Mouse (Mus musculus) liver, embryonic 12.5 days (tissue): Measurements from ENCODE around the gene Tulp2. TPM values are rescaled to one million over a fixed set of nuclear protein-coding genes. Genes with fewer than 3 reads are reported as not detected.
A peak's percentile ranks its signal among the peaks of the same experiment; 100 is the strongest.

Experiments
- ATAC-seq: fragments of 200-750 bp; cut with Nextera tagmentation; 2 replicates; pipeline ENCODE4 v1.8.0; 2017; ENCODE audit warnings: moderate number of reproducible peaks, mild to moderate bottlenecking, moderate library complexity
- H3K27ac ChIP-seq: fragments of 300-500 bp; sonication (generic); 2 replicates; pipeline ENCODE4 v1.5.1; 2016; ENCODE audit warnings: mild to moderate bottlenecking
- H3K27me3 ChIP-seq: fragments of 300-500 bp; sonication (generic); replicated peaks from 2 replicates; pipeline ENCODE4 v1.6.1; 2016; ENCODE audit warnings: mild to moderate bottlenecking, moderate library complexity
- H3K36me3 ChIP-seq: fragments of 300-500 bp; sonication (generic); 2 replicates; pipeline ENCODE4 v1.6.1; 2016; ENCODE audit warnings: mild to moderate bottlenecking, moderate library complexity
- H3K4me1 ChIP-seq: fragments of 300-500 bp; sonication (generic); 2 replicates; pipeline ENCODE4 v1.6.1; 2016
- H3K4me2 ChIP-seq: fragments of 300-500 bp; sonication (generic); 2 replicates; pipeline ENCODE4 v1.6.1; 2016; ENCODE audit warnings: mild to moderate bottlenecking, moderate library complexity
- H3K4me3 ChIP-seq: fragments of 300-500 bp; sonication (generic); 2 replicates; pipeline ENCODE4 v1.5.1; 2016; ENCODE audit warnings: mild to moderate bottlenecking, moderate library complexity
- H3K9ac ChIP-seq: fragments of 300-500 bp; sonication (generic); 2 replicates; pipeline ENCODE4 v1.6.1; 2016; ENCODE audit warnings: mild to moderate bottlenecking, moderate library complexity
- H3K9me3 ChIP-seq: fragments of 300-500 bp; sonication (generic); replicated peaks from 2 replicates; pipeline ENCODE4 v1.6.1; 2016; ENCODE audit warnings: mild to moderate bottlenecking, moderate library complexity
- WGBS: fragments of 180-500 bp; shearing (Covaris S2); methylation state at CpG from one replicate; pipeline ENCODE4 v1.1.7; 2016; ENCODE audit not compliant: insufficient replicate concordance; 5-methylcytosine and 5-hydroxymethylcytosine counted together
- polyA plus RNA-seq: library from polyadenylated mRNA; unstranded; fragments of >200 nt; fragmentation: Nextera tagmentation; extraction: Ambion mirVana; gene quantifications from 2 replicates; pipeline ENCODE4 v1.2.1, GENCODE M21; 2016

Gene Tulp2
- polyA plus RNA-seq = 1.9 and 2.0 TPM in 2 replicates

DNA sequence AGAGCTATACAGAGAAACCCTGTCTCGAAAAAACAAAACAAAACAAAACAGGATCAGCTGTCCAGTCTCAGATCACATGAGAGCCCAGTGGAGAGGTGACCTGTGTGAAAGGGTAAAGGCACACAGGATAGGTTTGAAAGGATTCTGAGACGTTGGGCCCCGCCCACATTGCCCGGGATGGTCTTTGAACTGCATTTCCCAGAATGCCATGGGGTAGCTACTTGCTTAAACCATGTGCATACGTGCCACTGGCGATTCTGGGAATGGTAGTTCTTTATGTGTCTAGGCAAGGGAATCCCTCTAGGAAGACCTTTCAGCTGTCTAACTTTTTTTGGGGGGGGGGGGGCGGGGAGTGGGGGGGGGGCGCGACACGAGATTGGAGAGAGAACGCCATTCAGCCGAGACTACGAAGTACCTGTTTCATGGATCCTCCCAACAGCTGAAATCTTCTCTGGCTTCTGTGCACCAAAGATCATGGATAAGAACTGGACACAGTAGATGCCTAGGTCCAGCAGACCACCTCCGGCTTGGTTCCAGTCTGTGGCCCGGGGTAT, at the start of gene Tulp2:
Gene Tulp2 (plus strand): TSS at position 504 of the 554 bp plus-strand sequence.
- Histone ChIP-seq H3K4me1 (peaks cover 46% of the 10 kb centered on the region), H3K4me3 (no peak within 1 kb of the TSS), H3K9me3 (no peaks in the 10 kb centered on the region), H3K27me3 (no peaks in the 10 kb centered on the region), H3K4me2 (no peak within 1 kb of the TSS), H3K36me3 (peaks cover 6% of the 10 kb centered on the region), H3K27ac (no peak within 1 kb of the TSS), H3K9ac (no peak within 1 kb of the TSS)
- 46% methylated on average over 13 of the region's 15 CpGs for WGBS
- ATAC-seq = peak; percentile 60

DNA sequence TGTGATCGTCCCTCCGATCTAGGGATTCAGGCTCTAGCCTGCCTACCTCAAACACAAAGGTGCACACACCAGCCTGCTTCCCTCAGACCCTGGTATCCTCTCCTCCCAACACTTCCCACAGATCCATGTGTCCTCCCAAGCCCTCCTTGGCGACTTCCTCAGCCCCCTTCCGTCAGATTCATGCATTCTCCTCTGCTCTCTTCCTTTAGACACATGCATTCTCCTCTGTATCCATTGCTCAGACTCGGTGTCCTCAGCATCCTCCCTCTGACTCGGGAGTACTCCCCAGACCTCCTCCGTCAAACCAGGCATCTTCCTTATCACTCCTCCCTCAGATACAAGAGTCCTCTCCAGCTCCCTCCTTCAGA, 47.9 kb upstream of the Tulp2 start:
- Histone ChIP-seq H3K4me3 (peak overlapping the region; percentile 72), H3K4me1 (peaks cover 50% of the 10 kb centered on the region), H3K9me3 (no peaks in the 10 kb centered on the region), H3K27me3 (no peaks in the 10 kb centered on the region), H3K27ac (peak overlapping the region; percentile 88), H3K9ac (peak overlapping the region; percentile 87), H3K36me3 (peaks cover 37% of the 10 kb centered on the region), H3K4me2 (peak overlapping the region; percentile 91)
- ATAC-seq = no peak
- 0% methylated on average over 7 of the region's 7 CpGs for WGBS

DNA sequence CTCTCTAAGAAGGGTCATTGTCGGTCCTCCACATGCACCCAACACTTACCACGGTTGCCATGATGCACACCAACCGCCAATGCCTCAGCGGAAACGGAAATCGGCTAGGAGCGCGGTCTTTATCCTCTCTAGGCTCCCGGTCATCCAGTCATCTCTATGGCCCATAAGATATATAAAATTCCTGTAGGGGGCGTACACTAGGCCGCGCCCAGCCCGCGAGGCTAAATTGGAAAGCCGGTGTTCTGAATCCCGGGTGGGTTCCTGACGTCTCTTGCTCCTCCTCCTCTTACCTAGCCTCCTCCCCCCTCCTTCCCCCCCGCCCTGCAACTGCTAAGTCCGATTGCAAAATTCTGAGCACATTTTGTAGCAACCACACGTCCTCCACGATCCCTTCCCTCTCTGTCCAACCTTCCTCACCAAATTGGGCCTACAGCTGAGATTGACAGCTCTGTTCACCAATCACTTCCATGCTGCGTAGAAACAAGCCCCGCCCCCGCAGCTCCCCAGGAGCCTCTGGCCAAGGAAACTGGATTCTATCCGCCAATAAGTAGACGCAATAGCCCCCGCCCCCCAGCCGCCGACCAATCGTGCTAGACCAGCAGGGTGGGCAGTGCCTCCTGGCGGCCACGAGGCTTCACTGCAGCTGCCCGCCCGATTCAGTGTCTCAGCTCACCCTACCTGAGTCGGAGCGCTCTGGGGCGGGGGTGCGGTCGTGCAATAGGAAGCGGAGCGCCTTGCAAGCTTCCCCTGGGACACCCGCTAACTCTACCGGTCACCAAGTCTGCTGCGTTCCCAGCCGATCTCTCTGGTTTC, 47.3 kb upstream of the Tulp2 start, which contains the start of gene Gys1:
Gene Gys1 (plus strand): TSS at position 642 of the 813 bp plus-strand sequence.
- peak within 1 kb of the TSS; percentile 91 for H3K4me2 ChIP-seq
- peak within 1 kb of the TSS; percentile 72 for H3K4me3 ChIP-seq
- ATAC-seq = peak; percentile 94
- no peaks in the 10 kb centered on the region for H3K27me3 ChIP-seq
- H3K27ac ChIP-seq = peak within 1 kb of the TSS; percentile 88
- peaks cover 31% of the 10 kb centered on the region for H3K36me3 ChIP-seq
- H3K4me1 ChIP-seq = peaks cover 50% of the 10 kb centered on the region
- H3K9me3 ChIP-seq = no peaks in the 10 kb centered on the region
- WGBS = under 1% methylated on average over 45 of the region's 45 CpGs
- peak within 1 kb of the TSS; percentile 87 for H3K9ac ChIP-seq

DNA sequence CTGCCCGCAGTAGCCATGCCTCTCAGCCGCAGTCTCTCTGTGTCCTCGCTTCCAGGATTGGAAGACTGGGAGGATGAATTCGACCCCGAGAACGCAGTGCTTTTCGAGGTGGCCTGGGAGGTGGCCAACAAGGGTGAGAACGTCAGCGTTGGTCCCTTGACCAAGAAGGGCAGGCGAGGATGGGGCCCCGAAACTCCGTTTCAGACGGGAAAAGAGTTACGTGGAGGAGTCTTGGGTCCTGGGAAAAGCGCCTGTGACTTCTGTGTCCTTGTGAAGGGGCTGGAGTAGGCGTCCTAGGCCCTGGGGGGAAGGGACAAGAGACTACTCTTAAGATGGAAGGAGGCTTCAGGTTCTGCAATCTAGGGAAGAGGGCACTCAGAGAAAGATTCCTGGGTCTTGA, 46.6 kb upstream of the Tulp2 start:
- Histone ChIP-seq H3K27me3 (no peaks in the 10 kb centered on the region), H3K4me3 (peak overlapping the region; percentile 72), H3K9ac (peak overlapping the region; percentile 75), H3K36me3 (peaks cover 29% of the 10 kb centered on the region), H3K4me2 (peak overlapping the region; percentile 91), H3K9me3 (no peaks in the 10 kb centered on the region), H3K27ac (peak overlapping the region; percentile 64), H3K4me1 (peaks cover 50% of the 10 kb centered on the region)
- ATAC-seq = no peak
- 8% methylated on average over 16 of the region's 16 CpGs for WGBS

DNA sequence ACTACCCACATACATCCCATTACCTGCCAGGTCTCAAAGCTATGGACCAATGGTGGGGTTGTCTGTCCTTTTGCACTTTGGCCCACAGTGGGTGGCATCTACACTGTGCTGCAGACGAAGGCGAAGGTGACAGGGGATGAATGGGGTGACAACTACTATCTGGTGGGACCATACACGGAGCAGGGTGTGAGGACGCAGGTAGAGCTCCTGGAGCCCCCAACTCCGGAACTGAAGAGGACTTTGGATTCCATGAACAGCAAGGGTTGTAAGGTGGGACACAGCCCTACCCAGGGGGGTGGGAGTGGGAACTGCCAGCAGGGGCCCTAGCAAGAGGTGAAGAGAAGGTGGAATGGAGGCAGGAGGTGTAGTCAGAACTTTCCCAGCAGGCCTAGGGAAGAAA, 45.2 kb upstream of the Tulp2 start:
- no peaks in the 10 kb centered on the region for H3K9me3 ChIP-seq
- WGBS = 81% methylated on average over 5 of the region's 5 CpGs
- H3K4me2 ChIP-seq = no peak overlapping the region
- no peak overlapping the region for H3K9ac ChIP-seq
- H3K27me3 ChIP-seq = no peaks in the 10 kb centered on the region
- peaks cover 50% of the 10 kb centered on the region for H3K4me1 ChIP-seq
- ATAC-seq = no peak
- H3K36me3 ChIP-seq = peaks cover 26% of the 10 kb centered on the region
- H3K27ac ChIP-seq = no peak overlapping the region
- H3K4me3 ChIP-seq = no peak overlapping the region

DNA sequence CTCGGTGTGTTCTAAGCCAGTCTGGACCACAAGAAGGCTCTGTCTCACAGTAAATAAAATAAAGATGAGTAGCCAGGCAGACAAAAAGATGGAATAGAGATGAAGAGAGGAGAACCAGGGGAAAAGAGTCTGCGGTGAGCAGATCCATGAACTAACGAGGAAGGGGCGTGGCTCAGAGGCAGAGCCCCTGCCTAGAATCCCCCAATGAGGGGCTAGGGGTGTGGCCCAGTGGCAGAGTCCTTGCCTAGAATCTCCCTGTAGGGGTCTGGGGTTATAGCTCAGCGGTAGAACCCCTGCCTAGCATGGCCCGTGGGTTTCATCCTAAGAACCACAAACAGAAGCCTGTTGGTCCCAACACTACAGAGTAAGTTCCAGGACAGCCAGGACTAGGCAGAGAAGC, 44.6 kb upstream of the Tulp2 start:
- Histone ChIP-seq H3K4me1 (peaks cover 46% of the 10 kb centered on the region), H3K9me3 (no peaks in the 10 kb centered on the region), H3K4me2 (no peak overlapping the region), H3K9ac (no peak overlapping the region), H3K27ac (no peak overlapping the region), H3K36me3 (peaks cover 23% of the 10 kb centered on the region), H3K4me3 (no peak overlapping the region), H3K27me3 (no peaks in the 10 kb centered on the region)
- no peak for ATAC-seq
- WGBS = 27% methylated on average over 6 of the region's 6 CpGs

DNA sequence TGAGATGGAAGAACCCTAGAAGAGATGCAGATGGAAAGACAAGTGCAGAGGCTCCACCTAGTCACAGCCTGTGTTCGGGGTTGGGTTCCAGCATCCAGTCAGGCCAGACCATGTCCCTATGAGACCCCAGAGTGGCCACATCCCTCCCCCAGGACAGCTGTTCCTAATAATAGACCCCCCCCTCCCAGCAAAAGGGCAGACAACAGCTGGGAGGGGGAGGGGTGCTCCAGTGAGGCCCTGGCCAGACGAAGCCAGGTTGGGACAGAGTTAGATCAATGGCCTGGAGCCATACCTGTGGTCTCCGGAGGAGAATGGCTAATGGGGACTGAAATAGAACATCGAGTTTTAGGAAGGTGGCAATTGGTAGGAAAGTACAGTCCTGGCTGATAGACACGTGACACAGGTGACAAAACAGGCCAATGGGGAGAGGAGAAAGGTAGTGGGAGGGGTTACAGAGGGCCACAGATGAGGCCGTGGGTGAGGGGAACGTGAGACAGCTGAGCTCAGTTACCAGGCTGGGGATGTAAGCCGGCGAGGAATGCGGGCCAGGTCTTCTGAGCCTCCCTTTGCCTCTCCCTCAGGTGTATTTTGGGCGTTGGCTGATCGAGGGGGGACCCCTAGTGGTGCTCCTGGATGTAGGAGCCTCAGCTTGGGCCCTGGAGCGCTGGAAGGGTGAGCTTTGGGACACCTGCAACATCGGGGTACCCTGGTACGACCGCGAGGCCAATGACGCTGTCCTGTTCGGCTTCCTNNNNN, 44.0 kb upstream of the Tulp2 start, which contains the start of gene Ruvbl2:
Gene Ruvbl2 (minus strand): TSS at position 576 of the 756 bp plus-strand sequence.
- Histone ChIP-seq H3K4me2 (peak within 1 kb of the TSS; percentile 11; the same call in 1 of the 2 replicates), H3K4me3 (no peak within 1 kb of the TSS), H3K9me3 (no peaks in the 10 kb centered on the region), H3K27ac (no peak within 1 kb of the TSS), H3K27me3 (no peaks in the 10 kb centered on the region), H3K4me1 (peaks cover 41% of the 10 kb centered on the region), H3K9ac (no peak within 1 kb of the TSS), H3K36me3 (peaks cover 18% of the 10 kb centered on the region)
- 39% methylated on average over 19 of the region's 19 CpGs for WGBS
- ATAC-seq = no peak

DNA sequence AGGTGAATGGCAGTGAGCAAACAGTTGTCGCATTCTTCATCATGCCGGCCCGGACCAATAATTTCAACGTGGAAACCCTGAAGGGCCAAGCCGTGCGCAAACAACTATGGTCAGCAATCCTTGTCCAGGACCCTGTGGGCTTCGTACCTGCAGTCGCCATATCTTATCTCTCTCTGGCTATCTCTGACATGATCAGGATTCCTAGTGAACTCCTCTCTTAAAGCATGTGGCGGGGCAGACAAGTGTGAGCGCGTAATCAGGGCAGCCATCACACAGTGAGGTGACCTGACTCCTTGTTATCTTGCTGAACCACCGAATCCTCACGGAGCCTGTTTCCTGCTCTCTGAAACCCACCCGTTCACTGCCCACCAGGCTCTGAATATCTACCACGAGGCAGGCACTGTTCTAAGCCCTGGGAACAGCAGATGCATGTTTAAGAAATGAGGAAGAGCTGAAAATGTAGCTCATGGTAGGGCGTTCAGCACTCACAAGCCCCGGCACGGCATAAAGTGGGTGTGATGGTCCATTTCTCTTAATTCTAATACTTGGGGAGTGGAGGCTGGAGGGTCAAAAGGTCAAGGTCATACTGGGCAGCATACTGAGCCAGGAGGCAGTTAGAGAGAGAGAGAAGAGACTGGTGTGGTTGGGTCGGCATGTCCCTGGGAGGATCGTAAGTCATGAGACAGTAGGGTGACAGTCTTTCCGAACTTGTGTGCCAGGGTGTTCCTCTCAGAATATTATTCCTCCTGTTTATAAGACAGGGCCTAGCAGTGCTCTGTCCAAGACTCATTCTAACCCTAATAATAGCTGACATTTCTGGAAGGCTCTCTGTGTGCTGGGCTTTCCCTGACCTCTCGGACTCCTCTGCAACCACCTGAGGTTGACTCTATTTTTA, 37.9 kb upstream of the Tulp2 start:
- no peak overlapping the region for H3K27ac ChIP-seq
- H3K9ac ChIP-seq = no peak overlapping the region
- peaks cover 25% of the 10 kb centered on the region for H3K4me1 ChIP-seq
- H3K27me3 ChIP-seq = no peaks in the 10 kb centered on the region
- no peak for ATAC-seq
- H3K9me3 ChIP-seq = no peaks in the 10 kb centered on the region
- peaks cover 26% of the 10 kb centered on the region for H3K36me3 ChIP-seq
- no peak overlapping the region for H3K4me2 ChIP-seq
- no peak overlapping the region for H3K4me3 ChIP-seq
- WGBS = 46% methylated on average over 22 of the region's 22 CpGs

DNA sequence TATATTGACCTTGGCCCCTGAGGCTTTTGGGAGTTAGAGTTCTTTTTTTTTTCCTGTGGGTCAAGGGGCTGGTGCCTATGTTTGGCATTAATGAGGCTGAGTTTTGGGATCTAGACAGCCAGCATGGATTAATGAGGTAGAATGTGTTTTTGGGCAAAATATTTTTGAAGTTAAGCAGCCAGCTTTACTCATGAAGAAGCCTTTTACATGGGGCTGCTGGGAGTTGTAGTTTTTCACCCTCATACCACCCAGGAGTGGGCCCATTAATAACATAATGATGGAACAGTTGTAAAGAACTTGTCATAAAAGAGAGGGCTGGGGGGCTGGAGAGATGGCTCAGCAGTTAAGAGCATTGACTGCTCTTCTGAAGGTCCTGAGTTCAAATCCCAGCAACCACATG, 35.1 kb upstream of the Tulp2 start:
- Histone ChIP-seq H3K9me3 (no peaks in the 10 kb centered on the region), H3K4me1 (peaks cover 32% of the 10 kb centered on the region), H3K9ac (no peak overlapping the region), H3K27ac (no peak overlapping the region), H3K4me3 (no peak overlapping the region), H3K4me2 (no peak overlapping the region), H3K27me3 (no peaks in the 10 kb centered on the region), H3K36me3 (peaks cover 13% of the 10 kb centered on the region)
- ATAC-seq = no peak

DNA sequence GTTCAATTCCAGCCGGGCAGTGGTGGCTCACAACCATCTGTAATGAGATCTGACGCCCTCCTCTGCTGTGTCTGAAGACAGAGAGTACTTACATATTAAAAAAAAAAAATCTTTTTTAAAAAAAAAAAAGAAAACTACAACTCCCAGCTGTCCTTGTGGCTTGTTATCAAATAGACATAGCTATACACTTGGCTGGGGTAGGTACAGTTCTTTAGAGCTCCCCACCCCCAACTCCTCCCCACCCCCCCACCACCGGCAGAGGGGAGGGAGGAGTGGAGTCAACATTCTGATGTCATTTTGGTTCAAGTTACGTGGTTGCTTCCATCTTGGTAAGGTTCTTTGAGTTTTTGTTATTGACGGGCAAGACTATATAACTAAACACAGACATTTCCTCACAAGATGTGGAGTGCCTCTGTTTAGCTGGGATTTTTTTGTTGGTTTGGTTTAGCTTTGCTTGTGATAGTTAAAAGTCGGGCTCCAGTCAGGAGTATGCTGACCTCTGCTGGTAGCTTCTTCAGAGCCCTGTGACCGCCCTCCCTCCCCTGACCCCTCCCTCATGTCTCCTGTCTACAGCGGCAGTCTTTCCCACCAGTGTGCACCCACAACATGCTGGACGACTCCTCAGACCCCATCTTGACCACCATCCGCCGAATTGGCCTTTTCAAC, 34.2 kb upstream of the Tulp2 start:
- Histone ChIP-seq H3K27me3 (no peaks in the 10 kb centered on the region), H3K4me1 (peaks cover 37% of the 10 kb centered on the region), H3K4me2 (peak overlapping the region; percentile 64), H3K4me3 (peak overlapping the region; percentile 37), H3K36me3 (peaks cover 12% of the 10 kb centered on the region), H3K9ac (peak overlapping the region; percentile 61), H3K27ac (peak overlapping the region; percentile 42; the same call in 1 of the 2 replicates), H3K9me3 (no peaks in the 10 kb centered on the region)
- peak; percentile 55 for ATAC-seq
- 20% methylated on average over 11 of the region's 11 CpGs for WGBS

DNA sequence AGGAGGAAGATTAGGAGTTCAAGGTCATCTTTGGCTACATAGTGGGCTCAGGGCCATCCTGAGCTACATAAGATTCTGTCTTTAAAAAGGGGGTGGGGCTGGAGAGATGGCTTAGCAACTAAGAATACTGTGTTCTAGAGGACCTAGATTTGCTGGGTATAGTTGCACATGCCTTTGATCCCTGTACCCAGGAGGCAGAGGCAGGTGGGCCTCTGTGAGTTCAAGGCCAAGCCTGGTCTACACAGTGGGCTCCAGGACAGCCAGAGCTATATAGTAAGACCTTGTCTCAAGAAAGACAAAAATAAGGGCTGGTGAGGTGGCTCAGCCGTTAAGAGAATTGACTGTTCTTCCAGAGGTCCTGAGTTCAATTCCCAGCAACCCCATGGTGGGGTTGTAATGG, 31.7 kb upstream of the Tulp2 start:
- Histone ChIP-seq H3K9me3 (no peaks in the 10 kb centered on the region), H3K4me3 (no peak overlapping the region), H3K9ac (no peak overlapping the region), H3K4me2 (no peak overlapping the region), H3K36me3 (peaks cover 26% of the 10 kb centered on the region), H3K27ac (no peak overlapping the region), H3K4me1 (peaks cover 30% of the 10 kb centered on the region), H3K27me3 (no peaks in the 10 kb centered on the region)
- WGBS = 72% methylated on average over 1 of the region's 1 CpGs
- no peak for ATAC-seq
